Mouse (Mus musculus) heart, adult 10 weeks (tissue): Measurements from ENCODE around the gene Mboat2. TPM values are rescaled to one million over a fixed set of nuclear protein-coding genes. Genes with fewer than 3 reads are reported as not detected.

ENCODE experiments used
- polyA plus RNA-seq: library from polyadenylated mRNA; stranded (reverse); fragments of 350-450 nt; fragmentation: Illumina TruSeq; extraction: RNeasy Lipid Tissue Mini Kit (QIAGEN cat#74804); gene quantifications from one replicate; pipeline ENCODE4 v1.2.3, GENCODE M21; 2014; ENCODE audit warnings: low read depth, low replicate concordance

Gene Mboat2
- polyA plus RNA-seq = 6.8 TPM

DNA sequence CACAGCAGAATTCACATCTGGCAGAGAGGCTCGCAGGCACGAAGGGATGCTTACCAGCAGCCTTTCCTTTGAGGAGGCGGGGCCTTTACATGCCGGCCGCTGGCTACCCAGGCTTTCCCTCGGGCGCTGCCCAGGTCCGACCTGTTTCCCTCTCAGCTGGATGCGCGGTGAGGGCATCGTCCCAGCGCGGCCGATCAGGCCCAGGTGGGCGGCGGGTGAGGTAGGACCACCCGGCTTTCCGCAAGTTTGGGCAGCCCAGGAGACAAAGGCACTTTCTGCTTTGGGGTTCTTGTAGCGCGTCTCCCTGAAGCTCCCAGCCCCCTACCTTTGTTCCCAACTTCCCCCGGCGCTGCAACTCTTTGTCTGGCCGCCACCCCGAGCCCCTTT lies at the start of gene Mboat2:
Gene Mboat2, plus strand, starts transcription at position 114 of the 387 bp plus-strand sequence.

DNA sequence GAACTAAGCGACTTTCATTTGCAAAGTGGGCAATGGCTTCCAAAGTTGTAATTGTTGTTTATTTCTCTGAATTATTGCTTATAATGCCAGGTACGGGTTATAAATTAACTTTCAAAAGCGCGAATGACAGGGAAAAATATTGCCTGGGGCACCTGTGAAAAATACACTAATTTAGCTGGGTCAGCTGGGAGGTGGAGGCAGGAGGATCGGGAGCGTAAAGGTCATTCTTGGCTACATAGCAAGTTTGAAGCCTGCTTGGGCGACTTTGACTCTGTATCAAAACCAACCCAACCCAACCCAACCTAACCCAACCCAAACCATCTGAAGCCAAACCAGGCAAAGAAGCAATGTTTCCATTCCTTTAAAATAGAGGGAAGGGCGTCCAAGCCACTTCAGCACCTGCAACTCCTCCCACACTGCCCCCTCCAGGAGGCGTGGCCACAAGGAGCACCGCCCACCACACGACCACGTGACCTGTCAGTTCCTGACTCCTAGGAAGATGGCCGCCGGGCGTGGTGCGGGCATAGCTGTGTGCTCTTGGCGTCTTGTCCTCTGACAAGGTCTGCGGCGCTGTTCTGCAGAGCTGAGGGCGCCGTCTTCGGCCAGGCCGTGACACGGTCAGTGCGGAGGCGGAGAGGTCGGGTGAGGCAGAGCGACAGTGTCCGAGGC lies 143.9 kb downstream of the Mboat2 start, which contains the start of gene Kidins220:
Gene Kidins220, plus strand, starts transcription at position 480 of the 669 bp plus-strand sequence.

Other genes with a start within 250 kb of the Mboat2 start
- 8.2 TPM for gene Klf11, start 179.6 kb upstream of the Mboat2 start, polyA plus RNA-seq
- gene Cys1, start 149.1 kb upstream of the Mboat2 start, polyA plus RNA-seq = 3.7 TPM
- 1.7 TPM for gene Rrm2, start 122.6 kb upstream of the Mboat2 start, polyA plus RNA-seq
- gene Kidins220, start 144.0 kb downstream of the Mboat2 start, polyA plus RNA-seq = 58.2 TPM